Mouse (Mus musculus) lung, postnatal 0 days (tissue): Measurements from ENCODE around the gene Sytl3.

ENCODE experiments used
- CTCF ChIP-seq: IDR thresholded peaks from 2 replicates; pipeline ENCODE4 v1.5.1; 2016; ENCODE audit warnings: antibody characterized with exemption, mild to moderate bottlenecking
- EP300 ChIP-seq: IDR thresholded peaks from 2 replicates; pipeline ENCODE4 v1.6.1; 2016; ENCODE audit warnings: antibody characterized with exemption, mild to moderate bottlenecking, control low read depth

- TF ChIP-seq CTCF (no peak), EP300 (no peak; the same call in 1 of the 2 replicates)
Observed at GRCm38 (mm10) chr17:6782033-6782526, 123.2 kb downstream of the Sytl3 start.
